Mouse (Mus musculus) intestine, postnatal 0 days (tissue): ENCODE results near the gene Cap2. TPM values are rescaled to one million over a fixed set of nuclear protein-coding genes. Genes with fewer than 3 reads are reported as not detected.

ENCODE experiments used
- ATAC-seq: fragments of 200-750 bp; cut with Nextera tagmentation; 2 replicates; pipeline ENCODE4 v1.8.0; 2017; ENCODE audit warnings: mild to moderate bottlenecking, moderate TSS enrichment, moderate library complexity
- H3K27ac ChIP-seq: fragments of 300-500 bp; sonication (generic); 2 replicates; pipeline ENCODE4 v1.5.1; 2014; ENCODE audit warnings: mild to moderate bottlenecking, low read depth, low read length, moderate library complexity
- H3K27me3 ChIP-seq: fragments of 300-500 bp; sonication (generic); replicated peaks from 2 replicates; pipeline ENCODE4 v1.6.1; 2014; ENCODE audit warnings: low read length, mixed read lengths; ENCODE audit not compliant: control insufficient read depth, insufficient read depth
- H3K36me3 ChIP-seq: fragments of 300-500 bp; sonication (generic); 2 replicates; pipeline ENCODE4 v1.6.1; 2014; ENCODE audit warnings: mild to moderate bottlenecking, moderate library complexity; ENCODE audit not compliant: control insufficient read depth, insufficient read depth
- H3K4me1 ChIP-seq: fragments of 300-500 bp; sonication (generic); replicated peaks from 2 replicates; pipeline ENCODE4 v1.6.1; 2014; ENCODE audit warnings: antibody characterized with exemption, low read length, mixed read lengths; ENCODE audit not compliant: control insufficient read depth, insufficient read depth
- H3K4me2 ChIP-seq: fragments of 300-500 bp; sonication (generic); replicated peaks from 2 replicates; pipeline ENCODE4 v1.6.1; 2014; ENCODE audit warnings: low read depth, mild to moderate bottlenecking, moderate library complexity
- H3K4me3 ChIP-seq: fragments of 300-500 bp; sonication (generic); 2 replicates; pipeline ENCODE4 v1.5.1; 2014; ENCODE audit warnings: low read depth, low read length
- H3K9ac ChIP-seq: fragments of 300-500 bp; sonication (generic); 2 replicates; pipeline ENCODE4 v1.6.1; 2014; ENCODE audit warnings: mild to moderate bottlenecking, low read depth, low read length
- H3K9me3 ChIP-seq: fragments of 300-500 bp; sonication (generic); 2 replicates; pipeline ENCODE4 v1.6.1; 2016; ENCODE audit warnings: mixed run types; ENCODE audit not compliant: control insufficient read depth
- CTCF ChIP-seq: sonication (generic); IDR thresholded peaks from 2 replicates; pipeline ENCODE4 v1.5.1; 2016; ENCODE audit warnings: low read depth, mild to moderate bottlenecking, control low read depth, antibody characterized with exemption, moderate library complexity
- WGBS: fragments of 180-500 bp; shearing (Covaris S2); extraction: QIAGEN DNeasy Blood & Tissue Kit; methylation state at CpG from one replicate; pipeline ENCODE4 v1.1.7; 2014; 5-methylcytosine and 5-hydroxymethylcytosine counted together
- polyA plus RNA-seq: library from polyadenylated mRNA; unstranded; fragments of >200 nt; fragmentation: Nextera tagmentation; extraction: Ambion mirVana; gene quantifications from 2 replicates; pipeline ENCODE4 v1.2.1, GENCODE M21; 2015

Gene Cap2
- polyA plus RNA-seq, 1 experiment from 2014 or later, result 6.3 TPM

DNA sequence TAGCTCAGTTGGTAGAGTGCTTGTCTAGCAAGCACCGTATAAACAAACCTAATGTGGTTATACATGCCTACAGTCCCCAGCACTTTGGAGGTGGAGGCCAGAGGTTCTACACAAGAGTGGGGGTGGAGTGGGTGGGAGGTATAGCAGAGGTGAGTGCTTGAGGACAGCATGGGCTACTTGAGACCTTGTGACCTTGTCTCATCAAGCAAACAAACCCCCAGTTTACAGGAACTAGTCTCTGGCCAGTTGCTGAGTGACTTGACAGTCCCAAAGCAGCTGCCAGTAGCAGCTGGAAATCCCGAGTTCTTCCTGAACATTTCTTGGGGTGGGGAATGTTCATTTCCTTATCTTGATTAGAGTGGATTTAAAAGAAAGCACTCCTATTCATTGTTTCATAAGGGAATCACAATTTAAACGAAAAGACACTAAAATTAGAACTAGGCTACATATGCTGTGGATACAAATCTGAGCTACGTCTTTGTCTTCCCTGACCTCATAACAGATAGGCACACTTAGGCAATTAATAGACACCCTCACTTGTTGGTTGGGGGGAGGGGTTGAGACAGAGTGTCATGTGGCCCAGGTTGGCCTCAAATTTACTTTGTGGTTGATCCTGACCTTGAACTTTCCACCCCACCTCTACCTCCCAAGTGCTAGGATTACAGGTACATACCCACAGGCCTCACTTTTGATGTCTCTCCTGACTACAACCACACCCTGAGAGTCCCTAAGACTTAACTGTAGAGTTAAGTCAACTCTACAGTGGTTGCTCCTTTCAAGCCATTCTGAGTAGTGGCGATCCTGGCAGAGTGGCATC, 33.5 kb downstream of the Cap2 start:
- Histone ChIP-seq H3K36me3 (no peaks in the 10 kb centered on the region), H3K4me3 (no peak overlapping the region), H3K27me3 (no peaks in the 10 kb centered on the region), H3K27ac (no peak overlapping the region), H3K9ac (no peak overlapping the region), H3K4me2 (no peak overlapping the region), H3K4me1 (no peaks in the 10 kb centered on the region), H3K9me3 (no peaks in the 10 kb centered on the region)
- WGBS, result 61% methylated on average over 5 of the region's 5 CpGs
- no peak for TF ChIP-seq CTCF
- no peak for ATAC-seq

DNA sequence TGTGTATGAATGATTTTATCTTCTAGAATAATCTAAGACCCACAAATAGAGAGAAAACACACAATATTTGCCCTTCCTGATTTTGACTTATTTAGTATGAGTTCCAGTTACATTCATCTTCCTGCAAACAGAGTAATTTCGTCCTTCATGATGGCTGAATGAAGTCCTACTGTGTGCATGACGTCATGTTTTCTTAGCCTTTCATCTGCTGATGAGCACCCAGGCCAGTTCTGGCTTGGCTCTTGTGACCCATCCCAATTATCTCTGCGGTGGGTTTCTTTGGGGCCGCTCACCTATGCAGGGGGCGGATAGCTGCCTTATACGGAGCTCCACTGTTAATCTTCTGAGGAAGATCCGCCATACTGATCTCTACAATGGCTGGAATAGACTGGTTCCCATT, 37.6 kb downstream of the Cap2 start:
- H3K4me1 ChIP-seq, result no peaks in the 10 kb centered on the region
- no peak for TF ChIP-seq CTCF
- ATAC-seq, result no peak
- H3K9me3 ChIP-seq, result no peaks in the 10 kb centered on the region
- no peaks in the 10 kb centered on the region for H3K36me3 ChIP-seq
- H3K4me2 ChIP-seq, result no peak overlapping the region
- no peak overlapping the region for H3K27ac ChIP-seq
- no peak overlapping the region for H3K4me3 ChIP-seq
- H3K9ac ChIP-seq, result no peak overlapping the region
- no peaks in the 10 kb centered on the region for H3K27me3 ChIP-seq
- 92% methylated on average over 7 of the region's 7 CpGs for WGBS

DNA sequence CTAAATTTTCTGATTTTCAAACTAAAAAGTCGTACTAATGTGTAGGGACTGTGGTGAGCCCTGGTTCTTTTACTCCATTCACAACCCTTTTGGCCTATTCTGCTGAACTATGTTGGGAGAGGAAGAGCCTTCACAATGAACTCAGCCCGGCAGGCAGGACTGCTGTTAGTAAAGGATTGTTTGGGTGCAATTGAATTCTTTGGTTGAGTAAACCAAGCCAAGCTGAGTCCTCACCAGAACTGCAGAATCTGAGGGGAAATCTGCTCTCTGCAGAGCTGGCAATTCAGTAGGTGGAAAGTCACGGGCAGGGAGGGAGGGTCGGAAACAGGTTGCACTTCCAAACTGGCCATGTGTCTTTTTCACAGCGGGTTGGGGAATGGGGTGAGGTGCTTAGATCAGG, 39.3 kb downstream of the Cap2 start:
- H3K4me3 ChIP-seq, result no peak overlapping the region
- no peak overlapping the region for H3K27ac ChIP-seq
- ATAC-seq, result no peak
- H3K27me3 ChIP-seq, result no peaks in the 10 kb centered on the region
- no peak overlapping the region for H3K4me2 ChIP-seq
- no peaks in the 10 kb centered on the region for H3K36me3 ChIP-seq
- no peak overlapping the region for H3K9ac ChIP-seq
- 75% methylated on average over 5 of the region's 5 CpGs for WGBS
- TF ChIP-seq CTCF, result no peak
- no peaks in the 10 kb centered on the region for H3K4me1 ChIP-seq
- no peaks in the 10 kb centered on the region for H3K9me3 ChIP-seq

DNA sequence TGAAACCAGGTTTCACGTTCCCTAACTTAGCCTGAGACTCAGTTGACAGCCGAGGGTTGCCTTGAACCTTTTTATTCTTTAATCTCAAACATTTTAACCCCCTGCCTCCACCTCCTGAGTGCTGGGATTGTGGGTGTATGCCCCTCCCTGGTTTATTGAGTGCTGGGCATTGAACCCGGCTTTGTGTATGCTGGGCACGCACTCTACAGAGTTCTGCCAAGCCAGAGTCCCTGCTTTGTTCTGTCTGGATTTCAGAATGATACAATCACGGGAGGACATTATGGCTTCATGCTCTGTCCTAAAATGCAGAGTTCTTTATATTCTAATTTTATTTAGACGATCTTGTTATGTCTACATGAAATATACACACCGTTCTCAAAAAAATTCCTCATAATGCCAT, 41.1 kb downstream of the Cap2 start:
- Histone ChIP-seq H3K27ac (no peak overlapping the region), H3K4me2 (no peak overlapping the region), H3K4me3 (no peak overlapping the region), H3K4me1 (no peaks in the 10 kb centered on the region), H3K27me3 (no peaks in the 10 kb centered on the region), H3K9ac (no peak overlapping the region), H3K9me3 (no peaks in the 10 kb centered on the region), H3K36me3 (no peaks in the 10 kb centered on the region)
- 76% methylated on average over 7 of the region's 7 CpGs for WGBS
- TF ChIP-seq CTCF, result no peak
- no peak for ATAC-seq

DNA sequence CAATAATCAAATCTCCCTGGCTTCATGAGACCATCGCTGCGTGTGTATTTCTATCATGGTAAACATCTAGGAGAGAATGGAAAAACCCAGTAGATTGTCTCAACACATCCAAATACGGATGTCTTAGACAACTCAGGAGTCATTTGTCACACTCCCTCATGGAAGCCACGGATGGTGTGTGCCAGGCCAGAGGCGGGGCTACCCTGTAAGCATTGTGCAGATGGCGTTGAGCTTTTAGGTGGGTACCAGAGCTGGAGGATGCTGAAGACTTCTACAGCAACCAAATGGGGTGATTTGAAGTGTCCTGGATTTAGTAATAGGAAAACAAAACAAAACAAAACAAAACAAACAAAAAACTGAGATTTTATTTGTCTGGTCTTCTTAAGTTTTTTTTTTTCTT, 43.0 kb downstream of the Cap2 start:
- Histone ChIP-seq H3K4me1 (no peaks in the 10 kb centered on the region), H3K9ac (no peak overlapping the region), H3K9me3 (no peaks in the 10 kb centered on the region), H3K4me2 (no peak overlapping the region), H3K27ac (no peak overlapping the region), H3K27me3 (no peaks in the 10 kb centered on the region), H3K36me3 (no peaks in the 10 kb centered on the region), H3K4me3 (no peak overlapping the region)
- TF ChIP-seq CTCF, result no peak
- no peak for ATAC-seq
- WGBS, result 77% methylated on average over 6 of the region's 6 CpGs

DNA sequence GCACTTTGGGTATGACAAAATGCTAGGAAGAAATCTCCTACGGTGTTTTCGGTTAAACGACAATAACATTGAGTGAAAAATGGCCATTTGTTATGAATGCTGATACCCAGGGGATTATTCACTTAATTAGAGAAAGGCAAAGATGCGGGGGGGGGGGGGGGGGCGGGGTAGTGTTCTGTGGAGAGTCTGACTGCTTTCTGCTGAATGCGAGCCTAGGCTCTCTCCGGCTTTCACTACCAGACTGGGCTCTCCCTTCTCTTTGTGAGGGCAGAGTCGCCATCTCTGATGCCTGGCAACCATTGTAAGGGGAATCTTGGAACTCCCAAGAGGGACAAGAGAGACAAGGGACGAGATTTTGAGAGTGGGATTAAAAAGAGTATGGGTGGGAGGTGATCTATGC, 43.4 kb downstream of the Cap2 start:
- H3K27me3 ChIP-seq, result no peaks in the 10 kb centered on the region
- 69% methylated on average over 9 of the region's 9 CpGs for WGBS
- no peak overlapping the region for H3K4me2 ChIP-seq
- ATAC-seq, result no peak
- H3K4me3 ChIP-seq, result no peak overlapping the region
- no peaks in the 10 kb centered on the region for H3K9me3 ChIP-seq
- no peaks in the 10 kb centered on the region for H3K4me1 ChIP-seq
- TF ChIP-seq CTCF, result no peak
- H3K27ac ChIP-seq, result no peak overlapping the region
- H3K9ac ChIP-seq, result no peak overlapping the region
- H3K36me3 ChIP-seq, result no peaks in the 10 kb centered on the region
